Mouse (Mus musculus): Measurements from ENCODE around the gene Mtfmt.

DNA sequence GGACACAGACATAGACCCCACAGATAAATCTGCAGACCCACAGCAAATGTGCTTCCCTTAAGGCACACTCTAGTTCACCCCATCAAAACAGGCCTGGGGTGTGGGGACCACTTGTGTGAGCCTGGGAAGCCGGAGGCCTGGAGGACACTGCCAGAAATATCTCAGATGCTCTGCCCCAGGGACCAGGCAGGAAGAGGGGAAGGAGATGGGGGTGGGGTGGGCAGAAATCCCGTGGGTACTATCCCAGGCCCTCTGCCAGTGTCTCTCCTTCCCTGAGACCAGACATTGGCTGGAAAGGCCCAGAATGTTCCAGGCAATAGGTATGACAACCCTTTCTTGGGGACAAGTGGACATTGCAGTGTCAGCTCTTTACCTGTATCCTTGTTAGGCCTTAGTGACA is 42.0 kb upstream of the Mtfmt start:
- TF ChIP-seq GATA1 (IDR thresholded peaks at IDR 0.05; ENCODE audit: borderline replicate concordance, low read length) (no peak), FLI1 (IDR thresholded peaks at IDR 0.05; ENCODE audit: low read length) (no peak)
